Mouse (Mus musculus) macrophage (primary cell): ENCODE results near the gene Sema6d. TPM values are rescaled to one million over a fixed set of nuclear protein-coding genes. Genes with fewer than 3 reads are reported as not detected.

Experiments used
- H3K27ac ChIP-seq: fragments of 350-480 bp; formaldehyde crosslinking; 2 replicates; pipeline ENCODE4 v1.9.0; 2021
- H3K36me3 ChIP-seq: fragments of 350-480 bp; formaldehyde crosslinking; 2 replicates; pipeline ENCODE4 v1.9.0; 2021; ENCODE audit errors: inconsistent target
- H3K4me3 ChIP-seq: fragments of 350-480 bp; formaldehyde crosslinking; 2 replicates; pipeline ENCODE4 v1.9.0; 2021; ENCODE audit errors: inconsistent target
- H3K79me2 ChIP-seq: fragments of 350-480 bp; formaldehyde crosslinking; 2 replicates; pipeline ENCODE4 v1.9.0; 2021; ENCODE audit errors: inconsistent target
- WGBS: methylation state at CpG from one replicate; pipeline ENCODE4 v1.1.7; 2026; ENCODE audit warnings: inconsistent platforms; ENCODE audit not compliant: missing documents; 5-methylcytosine and 5-hydroxymethylcytosine counted together
- polyA plus RNA-seq: library from polyadenylated mRNA; stranded (reverse); fragments of 250-400 nt; gene quantifications from 3 replicates; pipeline ENCODE4 v1.2.4, GENCODE M21; 2018; ENCODE audit warnings: inconsistent platforms

Sema6d gene
- polyA plus RNA-seq, 1 experiment from 2014 or later = 1.1 TPM

DNA sequence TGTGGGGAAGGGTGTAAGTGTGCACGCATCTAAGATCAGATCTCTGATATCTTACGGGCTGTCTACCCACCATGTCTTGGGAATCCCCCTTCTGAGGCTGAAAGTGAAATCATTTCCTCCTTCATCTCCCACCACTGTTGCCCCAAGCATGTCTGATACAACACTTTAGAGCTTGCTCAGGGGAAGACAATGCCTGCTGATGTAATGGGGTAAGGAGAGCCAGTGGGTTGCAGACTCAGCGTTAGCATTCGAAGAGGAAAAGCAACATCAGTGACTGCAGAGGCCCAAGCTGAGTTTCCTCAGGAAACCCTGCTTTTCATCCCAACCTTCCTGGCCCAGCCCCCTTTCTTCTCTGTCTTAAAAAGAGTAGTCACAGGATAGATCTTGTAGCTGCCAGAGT is 615.2 kb downstream of the Sema6d start:
- Histone ChIP-seq H3K79me2 (no peaks in the 10 kb centered on the region), H3K4me3 (no peak overlapping the region), H3K27ac (no peak overlapping the region), H3K36me3 (no peaks in the 10 kb centered on the region)
- WGBS = 50% methylated on average over 4 of the region's 4 CpGs

GRCm38 (mm10) chr2:124705806-124706205 is 616.0 kb downstream of the Sema6d start:
- Histone ChIP-seq H3K36me3 (no peaks in the 10 kb centered on the region), H3K79me2 (no peaks in the 10 kb centered on the region), H3K27ac (no peak overlapping the region), H3K4me3 (no peak overlapping the region)
- 94% methylated on average over 4 of the region's 4 CpGs for WGBS

GRCm38 (mm10) chr2:124706896-124707295 is 617.1 kb downstream of the Sema6d start:
- Histone ChIP-seq H3K4me3 (no peak overlapping the region), H3K36me3 (no peaks in the 10 kb centered on the region), H3K27ac (no peak overlapping the region), H3K79me2 (no peaks in the 10 kb centered on the region)
- WGBS = 89% methylated on average over 7 of the region's 7 CpGs
